Mouse (Mus musculus): ENCODE data around the gene Cttnbp2nl.

Gene Cttnbp2nl

GRCm38 (mm10) chr3:105058627-105059513 lies 5.9 kb upstream of the Cttnbp2nl start:
- DNase-seq: peak; percentile 85

- no peak for DNase-seq
Observed at GRCm38 (mm10) chr3:105055666-105056065, 2.7 kb upstream of the Cttnbp2nl start.

- DNase-seq: no peak
Observed at GRCm38 (mm10) chr3:105054952-105055351, 2.0 kb upstream of the Cttnbp2nl start.

- DNase-seq: no peak
Observed at GRCm38 (mm10) chr3:105053698-105054001, 704 bp upstream of the Cttnbp2nl start.

GRCm38 (mm10) chr3:105052171-105052936 lies 592 bp downstream of the Cttnbp2nl start:
- no peak for DNase-seq

- no peak for DNase-seq
Observed at GRCm38 (mm10) chr3:105051103-105051502, 1.8 kb downstream of the Cttnbp2nl start.

GRCm38 (mm10) chr3:105049848-105050247 lies 3.1 kb downstream of the Cttnbp2nl start:
- no peak for DNase-seq

GRCm38 (mm10) chr3:105047616-105048015 lies 5.3 kb downstream of the Cttnbp2nl start:
- no peak for DNase-seq

GRCm38 (mm10) chr3:105046870-105047269 lies 6.1 kb downstream of the Cttnbp2nl start:
- no peak for DNase-seq

- DNase-seq: no peak
Observed at GRCm38 (mm10) chr3:105043746-105044145, 9.2 kb downstream of the Cttnbp2nl start.

- DNase-seq: no peak
Observed at GRCm38 (mm10) chr3:105040983-105041625, 11.8 kb downstream of the Cttnbp2nl start.

GRCm38 (mm10) chr3:105040002-105040401 lies 12.9 kb downstream of the Cttnbp2nl start:
- no peak for DNase-seq

GRCm38 (mm10) chr3:105037240-105037770 lies 15.6 kb downstream of the Cttnbp2nl start:
- no peak for DNase-seq

- DNase-seq: no peak
Observed at GRCm38 (mm10) chr3:105036281-105036847, 16.6 kb downstream of the Cttnbp2nl start.

- no peak for DNase-seq
Observed at GRCm38 (mm10) chr3:105023371-105024005, 29.5 kb downstream of the Cttnbp2nl start.

- DNase-seq: no peak
Observed at GRCm38 (mm10) chr3:105019826-105020692, 32.9 kb downstream of the Cttnbp2nl start.

- DNase-seq: no peak
Observed at GRCm38 (mm10) chr3:105018783-105019105, 34.2 kb downstream of the Cttnbp2nl start.

GRCm38 (mm10) chr3:105018085-105018782 lies 34.7 kb downstream of the Cttnbp2nl start:
- no peak for DNase-seq

GRCm38 (mm10) chr3:105017314-105017713 lies 35.6 kb downstream of the Cttnbp2nl start:
- no peak for DNase-seq

GRCm38 (mm10) chr3:105016204-105016603 lies 36.7 kb downstream of the Cttnbp2nl start:
- DNase-seq: no peak

GRCm38 (mm10) chr3:105014908-105015307 lies 38.0 kb downstream of the Cttnbp2nl start:
- DNase-seq: no peak

Measured in right cerebral cortex, postnatal 25 days (tissue).